Mouse (Mus musculus): ENCODE measurements at regions not wholly inside any gene's neighbourhood (a gene's known extent, or its start where the extent isn't known, plus 50 kb on each side); places are given as distances from the start of the nearest gene placed in this dataset.
A peak's percentile ranks its signal among the peaks of the same experiment; 100 is the strongest.

DNA sequence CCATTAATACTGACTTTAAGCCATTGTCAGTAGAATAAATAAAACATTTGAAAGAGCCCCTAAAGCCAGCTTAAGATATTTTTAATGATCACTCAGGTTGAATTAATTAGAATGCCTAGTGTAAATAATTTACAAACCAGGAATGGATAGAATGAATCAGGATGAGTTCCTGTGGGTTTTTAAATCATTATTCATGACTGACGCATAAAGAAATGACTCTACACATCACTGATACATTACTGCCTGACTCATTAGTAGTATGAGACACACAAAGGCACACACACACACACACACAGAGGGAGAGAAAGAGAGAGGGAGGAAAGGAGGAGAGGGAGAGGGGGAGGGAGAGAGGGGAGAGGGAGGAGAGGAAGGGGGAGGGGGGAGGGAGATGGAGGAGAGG is 612.0 kb downstream of the Ipmk start:
- no peak for DNase-seq

- DNase-seq: no peak
These were observed 613.0 kb downstream of the Ipmk start for GRCm38 (mm10) chr10:71960422-71961089.

DNA sequence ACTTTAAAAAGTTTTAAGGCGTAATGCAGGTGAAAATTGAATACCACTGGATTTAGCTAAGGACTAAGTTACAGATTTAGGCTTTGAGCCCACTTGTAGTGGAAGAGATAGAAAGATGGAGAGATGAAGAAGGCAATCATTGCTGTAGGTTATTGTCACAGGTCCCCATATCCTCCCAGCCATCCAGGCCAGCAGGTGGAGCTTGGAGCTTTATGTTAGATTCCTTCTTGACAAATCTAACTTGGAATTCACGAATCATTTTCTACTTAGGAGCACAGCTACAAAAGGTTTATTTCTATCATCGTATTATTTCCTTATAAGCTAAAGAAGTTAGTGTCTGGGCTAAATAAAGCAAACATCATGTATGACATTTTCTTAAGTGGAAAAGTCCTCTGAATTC is 630.5 kb downstream of the Ipmk start:
- peak; percentile 7 to 15 for DNase-seq

DNA sequence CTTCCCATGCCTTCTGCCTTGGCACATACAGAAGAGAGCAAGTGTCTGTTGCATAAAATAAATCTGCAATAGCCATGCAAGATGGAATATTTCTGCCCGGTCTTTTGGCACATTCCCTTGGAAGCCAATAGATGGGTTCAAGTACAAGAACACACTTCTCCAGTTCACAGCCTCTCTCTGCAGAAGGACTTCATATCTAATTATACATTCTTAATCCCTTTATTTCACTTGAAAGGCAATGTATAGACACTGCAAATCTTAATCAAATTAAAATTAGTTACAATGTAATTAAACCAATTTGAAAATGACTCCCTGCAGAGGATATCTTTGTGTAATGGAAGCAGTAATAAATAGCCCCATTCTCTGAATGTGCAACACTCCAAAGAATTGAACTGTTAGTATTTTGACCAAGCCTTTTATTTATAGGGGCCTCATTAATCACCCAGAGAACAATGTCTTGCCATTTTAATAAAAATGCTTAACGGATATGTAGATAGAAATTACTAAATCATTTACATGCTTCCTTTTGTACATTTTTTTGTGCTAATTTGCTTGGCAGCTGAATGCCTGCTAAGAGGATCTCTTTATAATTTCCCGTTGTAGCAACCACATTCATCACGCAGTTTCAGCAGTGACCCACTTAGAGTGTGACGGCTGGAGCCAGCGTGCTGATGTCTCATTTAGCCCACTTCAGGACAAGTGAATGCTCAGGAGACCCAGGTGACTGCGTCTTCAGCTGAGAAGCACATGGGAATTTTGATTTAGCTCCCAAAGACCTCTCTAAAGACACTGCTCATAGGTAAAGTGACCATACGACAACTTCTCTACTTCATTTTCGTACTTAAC is 651.5 kb upstream of the Zwint start:
- DNase-seq: no peak

Data from adrenal gland, postnatal 36 days (tissue).